Mouse (Mus musculus) kidney, adult 2 months (tissue): ENCODE measurements at regions not wholly inside any gene's neighbourhood (a gene's known extent, or its start where the extent isn't known, plus 50 kb on each side); places are given as distances from the start of the nearest gene placed in this dataset.

ENCODE experiments used
- CTCF ChIP-seq: fragments of 200-500 bp; conservative IDR thresholded peaks from 2 replicates; pipeline ENCODE4 v1.5.1; 2011; ENCODE audit warnings: low read depth, mild to moderate bottlenecking, control low read depth, low read length, moderate library complexity, mixed read lengths; ENCODE audit not compliant: insufficient read depth, insufficient read length
- POLR2A ChIP-seq: fragments of 200-500 bp; IDR thresholded peaks from one replicate; pipeline ENCODE4 v1.6.1; 2011; ENCODE audit warnings: low read depth, low read length, control low read depth

DNA sequence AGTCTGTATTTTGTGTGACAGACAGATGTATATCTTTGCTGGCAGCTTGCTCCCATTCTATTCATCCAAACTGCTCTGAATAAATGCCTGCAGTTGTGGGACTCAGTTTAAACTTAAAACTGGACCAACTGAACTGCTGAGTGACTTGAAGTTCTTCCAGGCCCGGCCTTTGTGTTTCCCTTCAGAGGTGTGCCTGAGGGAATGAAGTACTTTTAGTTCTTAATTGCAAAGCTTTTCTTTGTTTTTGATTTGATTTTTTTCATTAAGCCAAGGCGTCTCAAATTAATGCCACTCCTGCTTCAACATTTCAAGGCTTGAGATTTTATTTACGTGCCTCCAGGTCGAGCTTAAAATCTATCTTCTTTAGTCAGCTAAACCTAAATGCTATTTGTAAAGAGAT is 446.4 kb downstream of the Btbd3 start:
- no peak for TF ChIP-seq CTCF
- TF ChIP-seq POLR2A: no peak
